Mouse (Mus musculus) urinary bladder, postnatal 4 days (tissue): Measurements from ENCODE around the gene Slc24a3.

ENCODE experiments used
- DNase-seq, 2 experiments: peaks; one replicate each; pipeline ENCODE4 v3.0.0; 2021 to 2022; ENCODE audit warnings: low spot score in 2 of 2

The Slc24a3 gene

GRCm38 (mm10) chr2:145438336-145438735 lies 270.8 kb downstream of the Slc24a3 start:
- DNase-seq: no peak

GRCm38 (mm10) chr2:145439755-145440154 lies 272.2 kb downstream of the Slc24a3 start:
- DNase-seq: no peak

DNA sequence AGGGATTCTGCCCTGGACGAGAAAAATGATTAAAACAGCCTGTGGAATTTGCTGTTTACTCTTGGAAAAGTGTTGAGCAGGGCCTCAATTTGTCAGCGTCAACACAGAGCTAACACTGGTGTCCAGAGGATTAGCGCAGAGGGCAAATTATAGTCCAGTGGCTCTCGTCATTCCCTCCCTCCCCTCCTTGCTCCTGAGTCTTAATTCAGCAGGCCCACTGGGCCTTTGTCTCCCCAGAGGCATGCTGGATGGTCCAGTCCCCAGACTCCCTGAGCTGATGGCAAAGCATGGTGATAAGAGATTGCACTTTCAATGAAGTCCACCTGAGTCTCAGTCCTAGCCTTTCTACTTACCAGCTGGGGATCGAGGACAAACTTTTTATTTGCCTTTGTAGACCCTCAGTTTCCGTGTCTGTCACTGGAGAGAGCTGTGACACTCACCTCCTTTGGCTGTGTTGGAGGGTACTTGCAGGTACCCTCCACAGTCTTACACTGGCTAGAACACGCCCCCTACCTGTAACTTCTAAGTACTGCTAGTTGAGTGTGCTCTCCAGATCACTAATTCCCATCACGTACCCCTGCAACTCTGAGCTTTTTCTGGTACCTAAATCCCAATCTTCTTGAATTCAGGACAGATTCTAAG lies 289.7 kb downstream of the Slc24a3 start:
- no peak for DNase-seq

GRCm38 (mm10) chr2:145460854-145461423 lies 293.4 kb downstream of the Slc24a3 start:
- DNase-seq: no peak

GRCm38 (mm10) chr2:145462253-145462652 lies 294.7 kb downstream of the Slc24a3 start:
- DNase-seq: no peak

DNA sequence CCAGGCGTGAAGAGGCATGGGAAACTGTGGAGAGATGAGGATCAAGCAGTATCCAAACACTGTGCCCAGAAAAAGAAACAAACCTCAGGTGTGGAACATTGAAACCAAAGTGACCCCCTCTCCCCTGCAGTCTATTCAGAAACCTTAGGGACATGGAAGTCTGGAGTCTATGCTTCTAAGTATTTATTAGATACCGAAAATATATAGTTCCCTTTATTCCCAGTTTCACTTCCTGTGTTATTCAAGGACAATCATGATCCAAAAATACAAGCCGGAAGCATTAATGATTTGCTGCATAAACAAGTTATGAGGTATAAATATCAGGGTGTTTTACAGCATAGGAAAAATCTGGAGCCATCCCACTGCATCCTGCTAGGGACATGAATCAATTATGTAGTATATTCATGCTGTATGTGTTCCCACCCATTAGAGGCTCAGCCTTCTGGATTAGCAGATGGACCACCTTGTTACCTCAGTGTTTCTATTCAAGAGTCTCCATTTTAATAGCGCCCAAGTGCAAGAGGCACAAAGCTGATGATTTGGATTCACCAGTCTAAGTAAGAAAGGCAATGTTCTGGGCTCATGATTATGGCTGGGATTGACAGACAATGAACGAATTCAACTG lies 301.3 kb downstream of the Slc24a3 start:
- no peak for DNase-seq

DNA sequence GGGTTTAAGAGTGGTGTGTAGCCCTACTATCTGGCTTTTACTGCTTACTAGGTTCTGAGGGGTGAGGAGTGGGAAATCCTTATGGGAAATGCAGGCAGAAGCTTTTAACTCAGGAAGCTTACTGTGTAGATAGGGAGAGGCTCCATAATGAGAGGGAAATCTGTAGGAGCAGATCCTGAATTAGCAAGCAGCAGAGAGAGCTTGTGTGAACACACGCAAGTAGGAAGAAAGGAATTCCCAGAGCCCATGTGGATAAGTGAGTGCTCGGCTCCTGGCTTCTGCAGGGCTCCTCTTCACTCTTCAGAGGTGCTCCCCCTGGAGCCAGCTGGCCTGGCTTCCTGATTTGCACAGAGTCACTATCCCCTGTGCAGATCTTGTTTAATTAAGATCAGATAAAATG lies 309.9 kb downstream of the Slc24a3 start:
- DNase-seq: no peak

- DNase-seq: no peak
These were observed 312.1 kb downstream of the Slc24a3 start for GRCm38 (mm10) chr2:145479676-145480075.

GRCm38 (mm10) chr2:145500231-145500630 lies 332.7 kb downstream of the Slc24a3 start:
- DNase-seq: no peak

GRCm38 (mm10) chr2:145501472-145501871 lies 333.9 kb downstream of the Slc24a3 start:
- no peak for DNase-seq

DNA sequence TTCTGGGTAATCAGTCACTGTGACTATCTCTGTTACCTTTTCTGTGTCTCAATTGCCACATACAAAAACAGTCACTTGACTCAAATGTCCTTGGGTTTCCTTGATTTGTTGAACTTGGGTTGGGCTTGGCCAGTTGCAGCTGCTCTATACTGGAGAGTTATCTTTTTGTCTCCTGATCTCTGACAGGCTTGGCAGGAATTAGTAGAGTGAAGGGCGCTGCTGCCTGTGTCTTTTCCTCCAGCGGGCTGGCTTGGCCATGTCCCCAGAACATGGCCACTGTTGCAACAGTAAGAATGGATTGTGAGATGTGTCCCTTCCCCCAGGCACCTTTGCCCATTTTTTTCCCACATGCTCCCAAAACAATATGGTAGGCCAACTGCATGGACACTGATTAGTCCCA lies 340.1 kb downstream of the Slc24a3 start:
- DNase-seq: no peak

GRCm38 (mm10) chr2:145510650-145511225 lies 343.2 kb downstream of the Slc24a3 start:
- DNase-seq: no peak

GRCm38 (mm10) chr2:145515956-145516355 lies 348.4 kb downstream of the Slc24a3 start:
- no peak for DNase-seq

DNA sequence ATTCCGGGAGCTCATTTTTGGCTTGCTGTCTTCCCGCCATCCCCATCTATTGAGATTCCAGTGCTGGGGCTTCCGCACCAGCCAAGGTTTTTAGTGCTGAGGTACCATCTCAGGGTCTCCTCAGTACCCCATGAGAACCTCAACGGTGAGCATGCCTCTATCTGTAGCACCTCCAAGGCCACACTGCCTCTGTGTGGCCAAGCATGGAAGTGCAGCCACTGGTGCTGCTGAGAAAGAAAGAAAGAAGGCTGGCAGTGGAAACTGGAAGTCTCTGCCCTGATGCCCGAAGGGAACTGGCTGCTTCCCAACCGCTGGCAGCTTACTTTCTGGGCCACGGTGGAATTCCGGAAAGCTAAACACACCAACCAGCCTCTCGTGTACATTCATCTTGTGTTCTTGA lies 349.8 kb downstream of the Slc24a3 start:
- DNase-seq: peak; percentile 40 to 71

DNA sequence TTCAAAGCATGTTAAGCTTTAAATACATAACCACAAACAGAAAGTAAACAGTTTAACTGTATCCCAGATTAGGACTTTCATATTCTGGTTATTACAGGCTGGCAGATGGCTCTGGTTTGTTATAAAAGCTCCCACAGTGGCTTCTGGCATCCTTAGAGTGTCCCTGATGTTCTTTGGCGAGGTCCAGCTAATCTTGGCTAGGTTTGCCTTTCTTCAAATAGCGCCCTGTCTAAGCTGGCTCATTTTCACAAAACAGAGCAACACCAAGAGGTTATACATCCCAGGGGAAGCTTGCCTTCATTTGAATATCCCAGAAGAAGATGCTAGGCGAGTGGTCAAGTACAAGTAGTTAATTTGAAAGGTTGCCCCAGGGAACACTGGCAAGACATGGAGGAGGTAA lies 354.5 kb downstream of the Slc24a3 start:
- no peak for DNase-seq

DNA sequence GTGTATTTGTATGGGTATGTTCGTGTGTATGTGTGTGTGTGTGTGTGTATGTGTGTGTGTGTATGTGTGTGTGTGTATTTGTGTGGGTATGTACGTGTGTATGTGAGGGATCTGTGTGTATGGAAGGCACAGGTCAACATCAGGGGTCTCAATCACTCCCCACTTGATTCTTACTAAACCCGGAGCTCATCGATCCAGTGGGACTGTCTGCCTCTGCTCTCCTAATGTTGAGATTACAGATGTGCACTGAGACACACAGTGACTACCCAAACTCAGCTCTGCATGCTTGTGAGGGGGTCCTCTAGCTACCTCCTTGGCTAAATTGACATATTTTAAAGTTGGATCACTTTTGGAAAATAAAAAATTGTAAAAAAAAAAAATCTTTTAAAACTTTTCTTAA lies 355.8 kb downstream of the Slc24a3 start:
- DNase-seq: no peak

GRCm38 (mm10) chr2:145527151-145527550 lies 359.6 kb downstream of the Slc24a3 start:
- DNase-seq: no peak

GRCm38 (mm10) chr2:145530941-145531353 lies 363.4 kb downstream of the Slc24a3 start:
- DNase-seq: no peak

GRCm38 (mm10) chr2:145533086-145533485 lies 365.5 kb downstream of the Slc24a3 start:
- no peak for DNase-seq

GRCm38 (mm10) chr2:145535307-145535706 lies 367.8 kb downstream of the Slc24a3 start:
- DNase-seq: no peak

DNA sequence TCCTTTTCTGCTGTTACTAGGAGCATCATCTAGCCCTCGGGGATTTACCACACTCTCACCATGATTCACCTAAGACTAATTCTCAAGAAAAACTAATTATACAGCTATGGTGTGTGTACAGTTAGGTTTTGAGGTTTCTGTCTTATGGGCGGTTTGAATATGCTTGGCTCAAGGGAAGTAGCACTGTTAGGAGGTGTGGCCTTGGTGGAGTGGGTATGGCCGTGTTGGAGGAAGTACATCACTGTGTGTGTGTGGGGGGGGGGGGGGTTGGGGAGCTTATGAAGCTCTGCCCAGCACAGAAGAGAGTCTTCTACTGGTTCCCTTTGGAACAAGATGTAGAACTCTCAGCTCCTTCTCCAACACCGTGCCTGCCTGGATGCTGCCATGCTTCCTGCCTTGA lies 368.2 kb downstream of the Slc24a3 start:
- DNase-seq: no peak

- no peak for DNase-seq
These were observed 369.4 kb downstream of the Slc24a3 start for GRCm38 (mm10) chr2:145536986-145537385.

GRCm38 (mm10) chr2:145541695-145542094 lies 374.1 kb downstream of the Slc24a3 start:
- DNase-seq: no peak
